Mouse (Mus musculus): ENCODE data around the gene Pgap3. TPM values are rescaled to one million over a fixed set of nuclear protein-coding genes. Genes with fewer than 3 reads are reported as not detected.

Pgap3 gene
- total RNA-seq, 2 experiments from 2014 or later, result 4.4 to 7.2 TPM

Other genes starting within 250 kb of the Pgap3 start
- gene Med1, start 207.2 kb downstream of the Pgap3 start, total RNA-seq (2021), result 10 to 100 TPM; 65.4 to 72.5 TPM
- 10 to 100 TPM; 42.8 to 50.6 TPM for gene Cdk12, start 197.4 kb downstream of the Pgap3 start, total RNA-seq (2021)
- not detected for gene Neurod2, start 70.8 kb downstream of the Pgap3 start, total RNA-seq (2021)
- not detected for gene Ppp1r1b, start 52.1 kb downstream of the Pgap3 start, total RNA-seq (2021)
- 10 to 100 TPM; 22.3 to 23.2 TPM for gene Stard3, start 42.1 kb downstream of the Pgap3 start, total RNA-seq (2021)
- gene Tcap, start 16.7 kb downstream of the Pgap3 start, total RNA-seq (2021), result 1 to 10 TPM in 1 of 2 experiments, under 1 TPM in 1; 0.43 to 1.2 TPM
- gene Pnmt, start 14.0 kb downstream of the Pgap3 start, total RNA-seq (2021), result 100 to 1,000 TPM; 363 to 581 TPM
- 1 to 10 TPM; 4.2 to 4.7 TPM for gene Erbb2, start 12.0 kb upstream of the Pgap3 start, total RNA-seq (2021)
- gene Mien1, start 38.5 kb upstream of the Pgap3 start, total RNA-seq (2021), result 10 to 100 TPM; 84.0 to 84.2 TPM
- gene Grb7, start 45.9 kb upstream of the Pgap3 start, total RNA-seq (2021), result not detected
- gene Ikzf3, start 145.5 kb upstream of the Pgap3 start, total RNA-seq (2021), result under 1 TPM; 0.13 to 0.36 TPM
- under 1 TPM; 0.50 to 0.82 TPM for gene Zpbp2, start 150.6 kb upstream of the Pgap3 start, total RNA-seq (2021)
- gene Ormdl3, start 186.9 kb upstream of the Pgap3 start, total RNA-seq (2021), result 100 to 1,000 TPM; 133 to 139 TPM
- not detected for gene Lrrc3c, start 197.8 kb upstream of the Pgap3 start, total RNA-seq (2021)
- gene Gm12355, start 225.2 kb upstream of the Pgap3 start, total RNA-seq (2021), result 10 to 100 TPM; 13.9 to 15.3 TPM
- 10 to 100 TPM; 12.9 to 17.0 TPM for gene Gsdma3, start 225.9 kb upstream of the Pgap3 start, total RNA-seq (2021)
- under 1 TPM; 0.43 to 0.76 TPM for gene Gsdma2, start 246.3 kb upstream of the Pgap3 start, total RNA-seq (2021)